Mouse (Mus musculus) forebrain, embryonic 15.5 days (tissue): ENCODE data around the gene Ralgapa1. TPM values are rescaled to one million over a fixed set of nuclear protein-coding genes. Genes with fewer than 3 reads are reported as not detected.

Experiments used
- ATAC-seq: fragments of 200-750 bp; cut with Nextera tagmentation; replicated peaks from 2 replicates; pipeline ENCODE4 v1.8.0; 2017; ENCODE audit warnings: mild to moderate bottlenecking, moderate TSS enrichment, moderate library complexity
- H3K27ac ChIP-seq: fragments of 300-500 bp; sonication (generic); replicated peaks from 2 replicates; pipeline ENCODE4 v1.5.1; 2015; ENCODE audit warnings: mild to moderate bottlenecking, inconsistent platforms
- H3K27me3 ChIP-seq: fragments of 300-500 bp; sonication (generic); 2 replicates; pipeline ENCODE4 v1.6.1; 2015; ENCODE audit warnings: inconsistent platforms
- H3K36me3 ChIP-seq: fragments of 300-500 bp; sonication (generic); 2 replicates; pipeline ENCODE4 v1.6.1; 2015; ENCODE audit warnings: mild to moderate bottlenecking, inconsistent platforms
- H3K4me1 ChIP-seq: fragments of 300-500 bp; sonication (generic); 2 replicates; pipeline ENCODE4 v1.6.1; 2015; ENCODE audit warnings: inconsistent platforms
- H3K4me2 ChIP-seq: fragments of 300-500 bp; sonication (generic); replicated peaks from 2 replicates; pipeline ENCODE4 v1.6.1; 2015; ENCODE audit warnings: mild to moderate bottlenecking, inconsistent platforms
- H3K4me3 ChIP-seq: fragments of 300-500 bp; sonication (generic); 2 replicates; pipeline ENCODE4 v1.5.1; 2015; ENCODE audit warnings: mild to moderate bottlenecking, inconsistent platforms
- H3K9ac ChIP-seq: fragments of 300-500 bp; sonication (generic); replicated peaks from 2 replicates; pipeline ENCODE4 v1.6.1; 2015; ENCODE audit warnings: mild to moderate bottlenecking, inconsistent platforms
- H3K9me3 ChIP-seq: fragments of 300-500 bp; sonication (generic); 2 replicates; pipeline ENCODE4 v1.6.1; 2016; ENCODE audit warnings: inconsistent platforms
- WGBS: fragments of 180-500 bp; shearing (Covaris S2); methylation state at CpG from one replicate; pipeline ENCODE4 v1.1.7; 2015; ENCODE audit warnings: mixed read lengths; 5-methylcytosine and 5-hydroxymethylcytosine counted together
- polyA plus RNA-seq: library from polyadenylated mRNA; unstranded; fragments of >200 nt; fragmentation: Nextera tagmentation; extraction: Ambion mirVana; gene quantifications from 2 replicates; pipeline ENCODE4 v1.2.1, GENCODE M21; 2015

Ralgapa1 gene
- polyA plus RNA-seq, 1 experiment from 2014 or later = 19.6 TPM

GRCm38 (mm10) chr12:55573794-55574193 lies 247.2 kb downstream of the Ralgapa1 start:
- H3K4me1 ChIP-seq = peaks cover 3% of the 10 kb centered on the region; the same call in 1 of the 2 replicates
- 5% methylated on average over 6 of the region's 6 CpGs for WGBS
- H3K4me2 ChIP-seq = no peak overlapping the region
- H3K27ac ChIP-seq = no peak overlapping the region
- no peak for ATAC-seq
- H3K36me3 ChIP-seq = no peaks in the 10 kb centered on the region
- H3K9ac ChIP-seq = no peak overlapping the region
- H3K4me3 ChIP-seq = no peak overlapping the region
- no peaks in the 10 kb centered on the region for H3K27me3 ChIP-seq
- H3K9me3 ChIP-seq = no peaks in the 10 kb centered on the region

GRCm38 (mm10) chr12:55573089-55573488 lies 247.9 kb downstream of the Ralgapa1 start:
- no peak overlapping the region for H3K4me3 ChIP-seq
- no peak for ATAC-seq
- H3K27me3 ChIP-seq = no peaks in the 10 kb centered on the region
- H3K9ac ChIP-seq = no peak overlapping the region
- no peak overlapping the region for H3K27ac ChIP-seq
- H3K9me3 ChIP-seq = no peaks in the 10 kb centered on the region
- peaks cover 3% of the 10 kb centered on the region; the same call in 1 of the 2 replicates for H3K4me1 ChIP-seq
- no peaks in the 10 kb centered on the region for H3K36me3 ChIP-seq
- H3K4me2 ChIP-seq = no peak overlapping the region

- WGBS = 41% methylated on average over 10 of the region's 10 CpGs
- Histone ChIP-seq H3K4me3 (no peak overlapping the region), H3K36me3 (no peaks in the 10 kb centered on the region), H3K4me2 (no peak overlapping the region), H3K27ac (no peak overlapping the region), H3K27me3 (no peaks in the 10 kb centered on the region), H3K9ac (no peak overlapping the region), H3K4me1 (peaks cover 3% of the 10 kb centered on the region; the same call in 1 of the 2 replicates), H3K9me3 (no peaks in the 10 kb centered on the region)
- ATAC-seq = no peak
Measured at GRCm38 (mm10) chr12:55571661-55572060, 249.3 kb downstream of the Ralgapa1 start.

- Histone ChIP-seq H3K9ac (no peak overlapping the region), H3K9me3 (no peaks in the 10 kb centered on the region), H3K4me2 (no peak overlapping the region), H3K27me3 (no peaks in the 10 kb centered on the region), H3K27ac (no peak overlapping the region), H3K4me3 (no peak overlapping the region), H3K4me1 (peaks cover 3% of the 10 kb centered on the region; the same call in 1 of the 2 replicates), H3K36me3 (no peaks in the 10 kb centered on the region)
- ATAC-seq = no peak
- WGBS = 47% methylated on average over 11 of the region's 11 CpGs
Measured at GRCm38 (mm10) chr12:55571181-55571580, 249.8 kb downstream of the Ralgapa1 start.

- Histone ChIP-seq H3K27me3 (no peaks in the 10 kb centered on the region), H3K36me3 (no peaks in the 10 kb centered on the region), H3K9ac (no peak overlapping the region), H3K9me3 (no peaks in the 10 kb centered on the region), H3K27ac (no peak overlapping the region), H3K4me2 (no peak overlapping the region), H3K4me3 (no peak overlapping the region), H3K4me1 (peaks cover 3% of the 10 kb centered on the region; the same call in 1 of the 2 replicates)
- no peak for ATAC-seq
- WGBS = 89% methylated on average over 9 of the region's 9 CpGs
Measured at GRCm38 (mm10) chr12:55570646-55571045, 250.3 kb downstream of the Ralgapa1 start.

- no peak overlapping the region for H3K4me3 ChIP-seq
- no peaks in the 10 kb centered on the region for H3K27me3 ChIP-seq
- H3K9ac ChIP-seq = no peak overlapping the region
- H3K4me1 ChIP-seq = peaks cover 3% of the 10 kb centered on the region; the same call in 1 of the 2 replicates
- 86% methylated on average over 6 of the region's 6 CpGs for WGBS
- ATAC-seq = no peak
- H3K27ac ChIP-seq = no peak overlapping the region
- H3K4me2 ChIP-seq = no peak overlapping the region
- no peaks in the 10 kb centered on the region for H3K9me3 ChIP-seq
- H3K36me3 ChIP-seq = no peaks in the 10 kb centered on the region
Measured at GRCm38 (mm10) chr12:55569676-55570075, 251.3 kb downstream of the Ralgapa1 start.

- Histone ChIP-seq H3K27ac (no peak overlapping the region), H3K4me1 (peaks cover 3% of the 10 kb centered on the region; the same call in 1 of the 2 replicates), H3K36me3 (no peaks in the 10 kb centered on the region), H3K4me2 (no peak overlapping the region), H3K4me3 (no peak overlapping the region), H3K9ac (no peak overlapping the region), H3K27me3 (no peaks in the 10 kb centered on the region), H3K9me3 (no peaks in the 10 kb centered on the region)
- WGBS = 90% methylated on average over 3 of the region's 3 CpGs
- ATAC-seq = no peak
Measured at GRCm38 (mm10) chr12:55568466-55568865, 252.5 kb downstream of the Ralgapa1 start.

- H3K9ac ChIP-seq = no peak overlapping the region
- no peaks in the 10 kb centered on the region for H3K36me3 ChIP-seq
- H3K27ac ChIP-seq = no peak overlapping the region
- H3K4me3 ChIP-seq = no peak overlapping the region
- WGBS = 52% methylated on average over 5 of the region's 5 CpGs
- no peak overlapping the region for H3K4me2 ChIP-seq
- no peak for ATAC-seq
- no peaks in the 10 kb centered on the region for H3K27me3 ChIP-seq
- H3K9me3 ChIP-seq = no peaks in the 10 kb centered on the region
- H3K4me1 ChIP-seq = peaks cover 1% of the 10 kb centered on the region; the same call in 1 of the 2 replicates
Measured at GRCm38 (mm10) chr12:55566837-55567236, 254.1 kb downstream of the Ralgapa1 start.

- Histone ChIP-seq H3K27ac (no peak overlapping the region), H3K4me1 (no peaks in the 10 kb centered on the region), H3K36me3 (no peaks in the 10 kb centered on the region), H3K9me3 (no peaks in the 10 kb centered on the region), H3K4me3 (no peak overlapping the region), H3K9ac (no peak overlapping the region), H3K4me2 (no peak overlapping the region), H3K27me3 (no peaks in the 10 kb centered on the region)
- ATAC-seq = no peak
- 84% methylated on average over 9 of the region's 9 CpGs for WGBS
Measured at GRCm38 (mm10) chr12:55565867-55566266, 255.1 kb downstream of the Ralgapa1 start.

- Histone ChIP-seq H3K27ac (no peak within 1 kb of the TSS), H3K36me3 (no peaks in the 10 kb centered on the region), H3K4me2 (no peak within 1 kb of the TSS), H3K9ac (no peak within 1 kb of the TSS), H3K4me3 (no peak within 1 kb of the TSS), H3K9me3 (no peaks in the 10 kb centered on the region), H3K4me1 (peaks cover 3% of the 10 kb centered on the region; the same call in 1 of the 2 replicates), H3K27me3 (no peaks in the 10 kb centered on the region)
- 96% methylated on average over 19 of the region's 19 CpGs for WGBS
- no peak for ATAC-seq
Measured at GRCm38 (mm10) chr12:55565206-55565605, 255.8 kb downstream of the Ralgapa1 start, which contains the start of gene Aldoart2. Aldoart2 (plus strand) TSS chr12:55565239.

- ATAC-seq = no peak
- no peaks in the 10 kb centered on the region for H3K27me3 ChIP-seq
- H3K27ac ChIP-seq = no peak overlapping the region
- H3K9ac ChIP-seq = no peak overlapping the region
- peaks cover 6% of the 10 kb centered on the region; the same call in 1 of the 2 replicates for H3K4me1 ChIP-seq
- no peaks in the 10 kb centered on the region for H3K36me3 ChIP-seq
- no peak overlapping the region for H3K4me2 ChIP-seq
- 89% methylated on average over 9 of the region's 9 CpGs for WGBS
- H3K9me3 ChIP-seq = no peaks in the 10 kb centered on the region
- H3K4me3 ChIP-seq = no peak overlapping the region
Measured at GRCm38 (mm10) chr12:55564187-55564963, 256.6 kb downstream of the Ralgapa1 start.

GRCm38 (mm10) chr12:55563742-55564141 lies 257.2 kb downstream of the Ralgapa1 start:
- peaks cover 6% of the 10 kb centered on the region; the same call in 1 of the 2 replicates for H3K4me1 ChIP-seq
- WGBS = 95% methylated on average over 3 of the region's 3 CpGs
- H3K9me3 ChIP-seq = no peaks in the 10 kb centered on the region
- no peaks in the 10 kb centered on the region for H3K36me3 ChIP-seq
- no peak overlapping the region for H3K9ac ChIP-seq
- no peak overlapping the region for H3K4me2 ChIP-seq
- no peak for ATAC-seq
- no peak overlapping the region for H3K4me3 ChIP-seq
- no peaks in the 10 kb centered on the region for H3K27me3 ChIP-seq
- no peak overlapping the region for H3K27ac ChIP-seq
